Mouse (Mus musculus) ES-Bruce4 (cell line): Measurements from ENCODE around the gene Olfr628.

Experiments used
- CTCF ChIP-seq: IDR thresholded peaks from one replicate; pipeline ENCODE4 v1.8.1; 2011; ENCODE audit warnings: low read depth, low read length
- POLR2A ChIP-seq: IDR thresholded peaks from one replicate; pipeline ENCODE4 v1.8.1; 2011; ENCODE audit warnings: low read length; ENCODE audit not compliant: insufficient read depth

- TF ChIP-seq POLR2A (no peak), CTCF (no peak)
Measured at GRCm38 (mm10) chr7:103714371-103714770, 15.8 kb upstream of the Olfr628 start, which contains the start of gene Olfr243.
